Mouse (Mus musculus): ENCODE results near the gene Il1rapl2.
"Not testable (repeated sequence)": the region's sequence is repeated elsewhere in the genome, so short reads cannot be mapped to it uniquely, and the experiment has no call there.

Il1rapl2 gene

GRCm38 (mm10) chrX:138170146-138170545 is 599.7 kb downstream of the Il1rapl2 start:
- DNase-seq (ENCODE audit: low spot score in 2 of 2), result peak in 1 of 2 experiments; percentile 3

DNA sequence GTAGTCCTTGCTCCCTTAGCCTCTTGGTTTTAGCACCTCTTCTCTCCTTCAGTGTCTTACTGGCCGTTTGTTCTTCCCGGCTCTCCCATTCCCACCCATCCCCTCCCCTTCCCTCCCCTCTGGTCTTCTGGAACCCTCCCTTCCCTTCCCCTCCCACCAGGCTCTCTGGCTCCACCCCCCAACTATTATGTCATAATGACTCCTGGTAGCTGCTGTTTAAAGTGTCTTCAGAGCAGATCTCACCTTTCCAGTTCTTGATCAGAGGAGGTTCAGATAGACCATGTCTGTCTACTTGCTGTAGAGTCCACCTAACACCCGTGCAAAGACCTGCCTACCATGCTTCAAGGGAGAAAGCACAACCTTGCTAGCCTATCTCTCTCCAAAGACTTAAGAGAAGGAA is 639.1 kb downstream of the Il1rapl2 start, which contains the start of gene Tex13a:
Tex13a (minus strand) TSS at position 101 of the 400 bp plus-strand sequence.
- DNase-seq (ENCODE audit: low spot score in 2 of 2), result no peak

GRCm38 (mm10) chrX:138234626-138235025 is 664.2 kb downstream of the Il1rapl2 start:
- no peak for DNase-seq (ENCODE audit: low spot score in 2 of 2)

DNA sequence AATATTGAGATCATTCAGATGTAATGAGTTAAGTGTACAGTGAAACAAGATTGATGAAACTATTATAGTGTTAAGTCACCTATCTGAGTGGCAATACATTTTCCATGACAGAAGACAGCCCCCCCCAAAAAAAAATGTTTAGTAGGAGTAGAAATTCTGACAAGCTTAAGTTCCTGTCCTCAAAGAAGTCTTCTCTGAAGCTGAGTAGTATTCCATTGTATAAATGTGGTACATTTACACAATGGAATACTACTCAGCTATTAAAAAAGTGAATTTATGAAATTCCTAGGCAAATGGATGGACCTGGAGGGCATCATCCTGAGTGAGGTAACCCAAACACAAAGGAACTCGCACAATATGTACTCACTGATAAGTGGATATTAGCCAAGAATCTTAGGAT is 778.3 kb downstream of the Il1rapl2 start:
- not testable (repeated sequence) for DNase-seq (ENCODE audit: low spot score in 2 of 2)

- no peak for DNase-seq (ENCODE audit: low spot score in 2 of 2)
Observed at GRCm38 (mm10) chrX:138433794-138434193, 863.4 kb downstream of the Il1rapl2 start.

GRCm38 (mm10) chrX:138437939-138438338 is 867.5 kb downstream of the Il1rapl2 start:
- DNase-seq (ENCODE audit: low spot score in 2 of 2), result no peak

GRCm38 (mm10) chrX:138449856-138450255 is 879.4 kb downstream of the Il1rapl2 start:
- no peak for DNase-seq (ENCODE audit: low spot score in 2 of 2)

- no peak for DNase-seq (ENCODE audit: low spot score in 2 of 2)
Observed at GRCm38 (mm10) chrX:138478488-138478887, 908.1 kb downstream of the Il1rapl2 start.

- no peak for DNase-seq (ENCODE audit: low spot score in 2 of 2)
Observed at GRCm38 (mm10) chrX:138500510-138500909, 930.1 kb downstream of the Il1rapl2 start.

- DNase-seq (ENCODE audit: low spot score in 2 of 2), result no peak
Observed at GRCm38 (mm10) chrX:138505049-138505448, 934.6 kb downstream of the Il1rapl2 start.

DNA sequence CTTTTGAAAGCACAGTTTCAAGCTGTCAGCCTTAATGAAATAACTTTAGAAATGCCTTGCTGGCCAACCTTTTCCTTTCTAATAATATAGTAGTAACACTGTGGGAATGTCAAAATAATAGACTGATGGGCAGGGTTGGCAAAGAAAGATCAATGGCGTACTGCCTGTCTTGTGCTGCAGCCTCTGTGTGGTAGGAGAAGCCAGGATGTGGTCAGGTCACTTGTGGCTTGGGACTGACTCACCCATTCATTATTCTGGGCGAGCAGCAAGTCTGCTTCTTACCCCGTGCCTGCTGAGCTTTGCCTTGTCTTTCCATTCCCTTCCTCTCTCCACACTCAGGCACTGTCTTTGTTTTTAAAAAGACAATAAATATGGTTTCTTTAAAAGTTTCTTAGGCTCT is 1049.7 kb downstream of the Il1rapl2 start:
- no peak for DNase-seq (ENCODE audit: low spot score in 2 of 2)

DNA sequence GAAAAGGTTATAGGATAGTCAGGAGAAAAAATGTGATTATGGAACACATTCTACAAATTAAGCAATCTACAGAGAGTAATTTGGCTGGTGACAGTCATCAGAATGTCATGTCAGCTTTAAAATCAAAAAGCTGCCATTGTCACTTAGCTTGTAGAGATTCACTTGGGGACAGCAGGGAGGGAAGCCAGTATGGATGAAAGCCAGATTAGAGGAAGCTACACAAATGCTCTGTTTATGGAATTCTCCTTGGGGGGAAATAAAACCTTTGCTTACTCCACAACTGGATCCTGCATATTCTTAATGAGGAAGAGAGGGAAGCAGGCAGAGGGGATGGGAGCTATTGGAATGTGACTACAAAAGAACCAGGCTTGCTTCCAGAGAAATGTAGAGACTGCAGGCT is 1054.9 kb downstream of the Il1rapl2 start:
- no peak for DNase-seq (ENCODE audit: low spot score in 2 of 2)

- DNase-seq (ENCODE audit: low spot score in 2 of 2), result no peak
Observed at GRCm38 (mm10) chrX:138722372-138722771, 1152.0 kb downstream of the Il1rapl2 start.

- DNase-seq (ENCODE audit: low spot score in 2 of 2), result no peak
Observed at GRCm38 (mm10) chrX:138800958-138801357, 1230.5 kb downstream of the Il1rapl2 start.

DNA sequence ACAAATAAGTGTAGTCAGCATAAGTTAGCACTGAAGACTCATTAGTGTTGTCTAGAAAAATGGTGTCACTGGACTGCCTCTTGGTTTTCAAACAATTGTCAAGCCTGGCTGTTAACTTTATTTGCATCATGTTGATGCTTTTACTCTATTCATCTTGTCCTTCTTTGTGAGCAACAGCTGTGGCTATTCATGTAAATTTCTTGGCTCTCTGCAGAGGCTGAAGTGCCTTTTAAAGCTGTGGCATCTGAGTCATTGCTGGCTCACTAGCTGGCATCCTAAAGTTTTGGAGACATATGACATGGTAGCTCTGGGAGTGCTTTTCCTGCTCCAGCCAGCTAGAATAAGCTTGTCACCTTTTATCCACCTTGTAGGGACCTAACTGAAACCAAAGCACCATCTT is 1261.5 kb downstream of the Il1rapl2 start:
- no peak for DNase-seq (ENCODE audit: low spot score in 2 of 2)

DNA sequence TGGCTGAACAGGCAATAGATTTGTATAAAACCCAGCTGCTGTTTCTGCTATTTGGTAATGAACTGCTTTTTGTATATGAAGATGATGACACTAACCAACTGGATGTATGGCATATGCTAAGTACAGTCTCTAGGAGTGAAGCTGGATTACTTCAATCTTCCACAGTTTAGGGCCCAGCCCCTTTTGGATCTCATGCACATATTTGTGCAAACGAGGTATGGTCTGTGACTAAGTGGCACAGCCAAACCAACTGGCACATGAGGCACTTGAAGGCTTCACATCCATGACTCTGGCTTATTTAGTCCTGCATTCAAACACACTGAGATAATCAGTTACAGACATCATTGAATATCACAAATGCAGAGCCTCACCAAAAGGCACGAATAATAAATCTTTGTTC is 1263.5 kb downstream of the Il1rapl2 start:
- DNase-seq (ENCODE audit: low spot score in 2 of 2), result no peak

GRCm38 (mm10) chrX:138838381-138838780 is 1268.0 kb downstream of the Il1rapl2 start:
- DNase-seq (ENCODE audit: low spot score in 2 of 2), result no peak
